Mouse (Mus musculus): ENCODE data around the gene Zfpm1.
"Not testable (repeated sequence)": the region's sequence is repeated elsewhere in the genome, so short reads cannot be mapped to it uniquely, and the experiment has no call there.

Zfpm1 gene

GRCm38 (mm10) chr8:122299581-122300254 is 17.8 kb downstream of the Zfpm1 start:
- no peak for DNase-seq

- no peak for DNase-seq
Measured at GRCm38 (mm10) chr8:122301081-122301480, 19.1 kb downstream of the Zfpm1 start.

- no peak for DNase-seq
Measured at GRCm38 (mm10) chr8:122301866-122302265, 19.9 kb downstream of the Zfpm1 start.

DNA sequence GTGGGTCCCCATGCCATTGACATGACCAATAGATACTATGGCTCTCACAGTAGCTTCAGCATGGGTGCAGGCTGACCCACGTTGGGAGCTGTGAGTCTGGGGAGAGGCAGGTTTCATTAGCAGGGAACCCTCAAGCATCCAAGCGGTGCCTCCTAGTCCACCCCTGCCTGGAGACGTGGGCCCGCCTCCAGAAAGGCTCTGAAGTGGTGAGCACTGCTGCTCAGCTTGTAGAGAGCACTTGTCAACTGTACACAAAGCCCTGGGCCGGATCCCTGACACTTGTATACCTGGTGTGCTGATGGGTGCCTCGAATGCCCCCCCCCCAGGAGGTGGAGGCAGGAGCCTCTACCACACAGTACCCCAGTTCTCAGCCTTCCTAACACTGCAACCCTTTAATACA is 21.5 kb downstream of the Zfpm1 start:
- no peak for DNase-seq

DNA sequence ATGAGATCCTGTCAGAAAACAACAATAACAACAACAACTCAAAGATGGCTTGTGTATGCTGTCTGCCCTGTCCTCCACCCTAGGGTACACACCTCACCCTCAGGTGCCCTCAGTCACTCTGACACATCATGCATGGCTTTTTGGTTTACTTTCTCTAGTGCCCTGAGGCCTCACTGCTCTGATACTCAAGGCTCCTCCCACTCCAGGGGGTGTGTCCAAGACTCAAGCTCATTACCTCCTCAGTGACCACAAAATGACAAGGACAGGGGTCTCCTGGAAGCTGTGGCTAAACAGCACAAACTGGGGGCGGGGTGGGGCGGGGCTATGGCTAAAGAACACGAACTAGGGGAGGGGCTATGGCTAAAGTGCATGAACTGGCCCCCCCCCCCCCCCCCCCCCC is 22.1 kb downstream of the Zfpm1 start:
- no peak for DNase-seq

- no peak for DNase-seq
Measured at GRCm38 (mm10) chr8:122306660-122307399, 24.9 kb downstream of the Zfpm1 start.

GRCm38 (mm10) chr8:122307836-122308235 is 25.9 kb downstream of the Zfpm1 start:
- DNase-seq, result no peak

GRCm38 (mm10) chr8:122309272-122309671 is 27.3 kb downstream of the Zfpm1 start:
- DNase-seq, result no peak

DNA sequence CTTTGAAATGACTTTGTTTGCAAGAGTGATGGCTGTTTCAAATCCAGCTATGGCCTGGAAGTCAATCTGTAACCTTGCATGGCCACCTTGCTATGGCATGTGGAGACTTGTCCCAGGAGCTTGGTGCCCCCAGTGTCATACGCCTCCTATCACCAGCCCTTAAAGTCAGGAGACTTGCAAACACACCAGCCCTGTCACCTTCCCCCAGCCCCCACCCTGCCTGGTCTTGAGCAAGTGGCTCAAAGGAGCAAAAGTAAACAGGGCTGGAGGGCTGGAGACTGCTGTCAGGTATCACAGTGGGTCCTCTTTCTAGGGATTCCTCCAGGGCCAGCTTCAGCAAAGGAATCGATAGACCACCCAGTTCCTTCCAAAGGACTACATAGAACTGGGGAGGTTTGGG is 29.2 kb downstream of the Zfpm1 start:
- no peak for DNase-seq

- DNase-seq, result no peak
Measured at GRCm38 (mm10) chr8:122312553-122312952, 30.6 kb downstream of the Zfpm1 start.

- no peak for DNase-seq
Measured at GRCm38 (mm10) chr8:122313310-122313709, 31.4 kb downstream of the Zfpm1 start.

GRCm38 (mm10) chr8:122314899-122315496 is 33.1 kb downstream of the Zfpm1 start:
- peak; percentile 36 to 46 for DNase-seq

DNA sequence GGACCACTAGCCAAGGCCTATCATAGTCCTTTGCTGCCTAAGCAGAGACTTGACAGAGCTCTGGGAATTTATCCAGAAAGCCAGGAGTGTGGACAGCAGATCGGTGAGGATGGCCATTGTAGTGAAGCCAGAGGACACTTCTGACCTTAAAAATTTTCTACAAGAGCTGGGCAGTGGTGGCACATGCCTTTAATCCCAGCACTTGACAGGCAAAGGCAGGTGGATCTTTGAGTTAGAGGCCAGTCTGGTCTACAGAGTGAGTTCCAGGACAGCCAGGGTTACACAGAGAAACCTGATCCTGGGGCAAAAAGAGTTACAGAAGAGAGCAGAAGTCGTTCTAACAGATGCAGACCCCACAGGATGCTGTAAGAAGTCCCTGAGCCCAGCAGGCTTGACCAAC is 34.5 kb downstream of the Zfpm1 start:
- DNase-seq, result no peak

DNA sequence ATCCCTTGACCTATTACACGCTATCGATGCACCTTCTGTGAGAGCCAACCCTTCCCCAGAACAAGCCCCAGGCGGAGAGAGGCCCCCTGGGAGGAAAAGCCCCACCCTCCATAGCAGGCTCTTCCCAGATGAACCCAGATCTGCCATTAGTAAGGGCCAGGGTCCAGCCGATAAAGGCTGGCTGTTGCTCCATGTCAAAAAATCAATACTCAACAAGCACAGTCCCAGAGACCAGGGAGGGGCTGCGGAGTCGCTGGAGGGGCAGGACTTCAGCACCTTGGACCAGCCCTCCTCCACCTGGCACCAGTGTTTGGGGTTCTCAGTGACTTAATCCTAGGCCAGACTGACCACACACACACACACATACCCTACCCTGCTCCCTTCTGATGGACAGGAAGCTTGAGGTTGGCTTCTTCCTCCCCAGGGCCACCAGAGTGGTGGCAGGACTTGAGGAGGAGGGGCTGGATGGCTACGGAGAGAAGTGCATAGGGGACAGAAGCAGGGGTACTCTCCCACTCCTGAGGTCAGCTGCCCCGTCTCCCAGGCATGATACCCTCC is 36.1 kb downstream of the Zfpm1 start:
- DNase-seq, result no peak

DNA sequence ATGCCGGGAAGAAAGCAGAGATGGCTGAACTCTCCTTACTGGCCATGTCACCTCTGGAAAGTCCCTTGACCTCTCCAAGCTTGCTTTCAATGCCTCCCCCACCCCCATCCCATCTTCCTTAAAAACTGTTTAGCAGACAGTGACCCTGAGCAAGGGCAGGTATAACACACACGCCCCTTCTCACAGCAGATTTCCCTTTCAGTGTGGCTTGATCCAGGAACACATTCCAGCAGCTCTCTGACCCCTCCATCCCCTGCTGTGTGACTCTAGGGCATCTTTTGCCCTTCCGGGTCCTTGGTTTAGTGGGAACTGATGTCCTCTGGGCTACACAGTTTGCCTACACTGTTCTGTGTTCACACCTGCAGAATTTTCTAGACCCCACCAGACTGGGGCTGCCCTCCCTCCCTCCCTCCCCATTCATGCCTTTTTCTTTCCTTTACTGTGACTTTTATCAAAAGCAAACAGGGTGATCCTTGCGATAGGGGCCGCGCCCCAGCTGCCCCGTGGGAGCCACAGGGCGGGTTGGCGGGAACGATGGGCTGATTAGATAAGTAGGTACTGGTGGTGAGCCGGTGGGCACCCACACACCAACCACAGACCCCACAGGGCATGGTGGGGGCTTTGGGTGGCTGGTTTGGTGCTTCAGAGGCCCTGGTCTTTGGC is 37.2 kb downstream of the Zfpm1 start:
- no peak for DNase-seq

GRCm38 (mm10) chr8:122319708-122320075 is 37.8 kb downstream of the Zfpm1 start:
- no peak for DNase-seq

GRCm38 (mm10) chr8:122320541-122320940 is 38.6 kb downstream of the Zfpm1 start:
- DNase-seq, result no peak

- no peak for DNase-seq
Measured at GRCm38 (mm10) chr8:122321455-122321921, 39.5 kb downstream of the Zfpm1 start.

- DNase-seq, result no peak
Measured at GRCm38 (mm10) chr8:122322126-122322525, 40.2 kb downstream of the Zfpm1 start.

- DNase-seq, result no peak
Measured at GRCm38 (mm10) chr8:122322792-122323191, 40.9 kb downstream of the Zfpm1 start.

DNA sequence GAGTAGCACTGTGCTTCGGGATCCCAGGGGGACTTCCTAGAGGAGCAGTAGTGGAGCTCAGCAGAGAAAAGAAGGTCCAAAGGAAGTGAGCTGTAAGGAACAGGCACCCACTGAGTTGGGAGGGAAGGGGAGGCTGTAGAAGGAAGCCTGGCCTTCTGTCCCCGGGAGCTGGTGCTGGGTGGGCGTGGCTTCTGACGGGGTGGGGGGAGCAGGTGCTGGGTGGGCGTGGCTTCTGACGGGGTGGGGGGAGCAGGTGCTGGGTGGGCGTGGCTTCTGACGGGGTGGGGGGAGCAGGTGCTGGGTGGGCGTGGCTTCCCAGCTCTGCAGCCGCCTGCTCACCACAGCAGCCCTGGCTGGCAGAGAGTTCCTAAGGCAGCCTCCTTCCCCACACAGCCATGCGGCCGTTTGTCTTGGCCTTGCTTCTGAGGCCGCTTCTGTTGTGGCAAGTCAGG is 42.0 kb downstream of the Zfpm1 start:
- DNase-seq, result not testable (repeated sequence)

DNA sequence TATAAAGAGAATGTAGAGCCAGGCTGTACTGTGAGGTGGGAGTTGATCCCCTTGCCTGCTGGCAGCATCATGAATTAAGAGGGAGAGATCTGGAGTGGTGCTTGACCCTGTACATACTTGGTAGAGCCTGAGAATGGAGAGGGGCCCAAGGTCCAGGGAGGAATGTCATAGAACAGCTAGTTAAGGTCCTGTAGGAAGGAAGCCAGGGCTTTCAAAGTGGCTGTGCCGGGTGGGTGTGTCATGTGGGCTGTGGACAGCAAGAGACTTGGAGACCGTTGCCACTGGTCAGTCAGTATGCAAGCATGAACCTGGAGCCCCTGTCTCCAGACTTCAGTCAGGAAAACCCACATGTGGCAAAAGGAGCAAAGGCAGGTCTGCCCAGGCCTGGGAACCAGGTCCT is 43.3 kb downstream of the Zfpm1 start:
- no peak for DNase-seq

GRCm38 (mm10) chr8:122326114-122326542 is 44.2 kb downstream of the Zfpm1 start:
- no peak for DNase-seq

All from spleen, adult 18-20 months (tissue).